Mouse (Mus musculus): ENCODE measurements around the gene Rap2a. TPM values are rescaled to one million over a fixed set of nuclear protein-coding genes. Genes with fewer than 3 reads are reported as not detected.

Gene Rap2a
- total RNA-seq, 2 experiments from 2014 or later = 20.9 to 23.5 TPM

DNA sequence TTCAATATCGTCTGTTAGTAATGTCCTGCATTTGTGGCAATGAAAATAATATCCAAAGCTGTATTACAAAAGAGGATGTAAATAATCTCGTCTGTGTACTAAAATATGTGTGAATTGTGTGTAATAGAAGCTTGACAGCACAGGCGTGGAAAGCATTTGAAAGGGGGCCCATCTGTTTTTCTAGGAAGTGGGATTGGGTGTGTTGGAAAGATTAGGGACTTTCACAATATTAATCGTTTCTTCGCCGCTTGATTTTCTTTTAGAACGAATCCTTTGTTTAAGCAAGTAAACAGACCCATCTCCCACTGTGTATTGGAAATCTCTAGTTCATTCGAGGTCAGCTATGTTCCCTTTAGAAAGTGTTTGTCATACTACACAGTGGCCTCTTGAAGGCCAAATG lies 64.2 kb downstream of the Rap2a start:
- no peak for DNase-seq

- DNase-seq = no peak
Observed at GRCm38 (mm10) chr14:120542976-120543375, 64.7 kb downstream of the Rap2a start.

GRCm38 (mm10) chr14:120543846-120544245 lies 65.6 kb downstream of the Rap2a start:
- no peak for DNase-seq

GRCm38 (mm10) chr14:120544495-120544894 lies 66.3 kb downstream of the Rap2a start:
- no peak for DNase-seq

DNA sequence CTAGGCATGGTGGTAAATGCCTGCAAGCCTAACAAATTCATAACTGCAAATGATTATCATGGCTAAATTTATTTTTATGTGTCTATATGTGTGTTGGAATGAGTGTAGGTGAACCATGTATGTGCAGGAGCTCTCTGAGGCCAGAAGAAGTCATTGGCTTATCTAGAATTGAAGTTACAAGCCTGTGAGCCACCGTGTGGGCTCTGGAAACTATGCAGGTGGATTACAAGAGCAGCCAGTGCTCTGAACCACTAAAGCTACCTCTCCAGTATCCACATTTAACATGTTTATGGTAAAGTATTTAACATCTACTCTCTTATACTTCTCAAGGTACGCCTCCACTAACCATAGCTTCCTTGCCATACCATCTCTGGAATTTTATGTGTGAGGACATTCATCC lies 66.7 kb downstream of the Rap2a start:
- DNase-seq = no peak

Other genes starting within 250 kb of the Rap2a start
- 100 to 1,000 TPM; 216 to 226 TPM for gene Mbnl2, start 202.8 kb upstream of the Rap2a start, total RNA-seq (2021)